Mouse (Mus musculus) retina, postnatal 1 day (tissue): ENCODE measurements around the gene Tbk1.

Experiments
- DNase-seq: peaks from one replicate; pipeline ENCODE4 v3.0.0-alpha.2; 2012

The Tbk1 gene

DNA sequence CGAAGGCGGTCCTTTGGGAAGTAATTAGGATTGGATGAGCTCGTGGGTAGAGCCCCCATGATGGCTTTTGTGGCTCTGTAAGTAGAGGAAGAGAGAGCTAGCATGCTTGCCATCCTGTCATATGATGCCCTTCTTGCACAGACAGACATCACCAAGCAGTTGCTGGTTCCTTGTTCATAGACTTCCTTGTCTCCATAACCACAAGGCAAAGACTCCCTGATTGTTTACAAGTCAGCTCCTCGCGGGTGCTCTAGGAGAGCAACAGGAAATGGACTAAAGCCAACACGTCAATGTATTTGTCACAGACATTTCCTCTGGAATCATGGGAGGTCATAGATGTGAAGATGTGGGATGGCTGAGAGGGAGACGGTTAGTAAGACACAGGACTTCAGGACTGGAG lies 90.0 kb downstream of the Tbk1 start:
- DNase-seq = no peak
